Mouse (Mus musculus) E14TG2a.4 (cell line): ENCODE measurements around the gene Ube2f.

ENCODE experiments used
- H3K27me3 ChIP-seq: 2 replicates; pipeline ENCODE4 v1.6.1; 2014; ENCODE audit warnings: low read length, control low read depth; ENCODE audit not compliant: insufficient read depth
- H3K36me3 ChIP-seq: 2 replicates; pipeline ENCODE4 v1.6.1; 2014; ENCODE audit warnings: low read length, control low read depth; ENCODE audit not compliant: insufficient read depth
- H3K4me1 ChIP-seq: replicated peaks from 2 replicates; pipeline ENCODE4 v1.6.1; 2014; ENCODE audit warnings: low read depth, low read length, control low read depth
- H3K4me3 ChIP-seq: replicated peaks from 2 replicates; pipeline ENCODE4 v1.5.1; 2014; ENCODE audit warnings: mild to moderate bottlenecking, low read length
- H3K9me3 ChIP-seq: 2 replicates; pipeline ENCODE4 v1.6.1; 2014; ENCODE audit warnings: low read length, control low read depth
- CTCF ChIP-seq: conservative IDR thresholded peaks from 2 replicates; pipeline ENCODE4 v1.5.1; 2014; ENCODE audit warnings: low read length
- NANOG ChIP-seq: IDR thresholded peaks from 2 replicates; pipeline ENCODE4 v1.6.1; 2014; ENCODE audit warnings: borderline replicate concordance, low read length, mixed read lengths
- POU5F1 ChIP-seq: IDR thresholded peaks from 2 replicates; pipeline ENCODE4 v1.6.1; 2014; ENCODE audit warnings: low read length, borderline replicate concordance

Ube2f gene

DNA sequence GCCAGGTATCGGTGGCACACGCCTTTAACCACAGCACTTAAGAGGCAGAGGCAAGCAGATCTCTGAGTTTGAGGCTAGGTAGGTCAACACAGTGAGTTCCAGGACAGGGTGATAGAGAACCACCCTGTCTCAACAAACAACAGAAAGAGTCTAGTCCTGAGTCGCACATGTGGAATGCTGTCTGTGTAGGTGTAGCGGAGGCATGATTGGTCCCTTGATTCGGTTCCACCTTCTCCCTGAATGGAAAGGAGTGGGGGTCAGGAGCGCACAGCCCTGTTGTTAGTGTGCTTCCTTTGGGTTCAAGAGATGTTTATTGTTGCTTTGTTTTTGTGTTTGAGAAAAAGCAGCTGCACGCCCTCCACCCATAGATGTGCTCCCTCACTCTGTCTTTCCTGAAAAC lies 12.4 kb downstream of the Ube2f start:
- H3K36me3 ChIP-seq, result peaks cover 41% of the 10 kb centered on the region
- H3K9me3 ChIP-seq, result no peaks in the 10 kb centered on the region
- H3K4me1 ChIP-seq, result 0 out of 2 replicates have a peak, but pooled peaks cover 3% of the 10 kb centered on the region
- H3K27me3 ChIP-seq, result no peaks in the 10 kb centered on the region
- no peak overlapping the region for H3K4me3 ChIP-seq
- TF ChIP-seq NANOG, result no peak
- TF ChIP-seq CTCF, result no peak
- TF ChIP-seq POU5F1, result no peak

DNA sequence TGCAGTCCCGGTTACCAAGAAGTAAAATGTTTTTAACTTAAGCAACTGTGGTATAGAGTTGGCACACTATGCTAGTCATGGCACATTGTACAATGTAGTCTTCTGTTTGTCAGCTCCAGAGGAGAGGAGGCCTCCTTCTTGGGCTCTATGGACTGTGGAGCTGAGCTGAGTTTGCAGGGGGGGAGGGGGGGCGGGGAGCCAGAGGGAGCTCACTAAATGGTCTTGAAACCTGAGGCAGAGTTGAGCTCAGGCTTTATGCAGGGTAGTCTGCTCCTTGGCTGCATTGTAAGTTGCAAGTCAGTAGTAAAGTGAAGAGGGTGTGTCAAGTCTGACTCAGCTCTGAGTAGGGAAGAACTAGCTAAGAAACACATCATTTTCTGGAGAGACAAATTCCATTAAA lies 22.2 kb downstream of the Ube2f start:
- Histone ChIP-seq H3K4me1 (no peaks in the 10 kb centered on the region; the same call in 1 of the 2 replicates), H3K4me3 (no peak overlapping the region), H3K36me3 (peaks cover 39% of the 10 kb centered on the region), H3K9me3 (no peaks in the 10 kb centered on the region), H3K27me3 (no peaks in the 10 kb centered on the region)
- TF ChIP-seq NANOG, result no peak
- no peak for TF ChIP-seq CTCF
- TF ChIP-seq POU5F1, result no peak

DNA sequence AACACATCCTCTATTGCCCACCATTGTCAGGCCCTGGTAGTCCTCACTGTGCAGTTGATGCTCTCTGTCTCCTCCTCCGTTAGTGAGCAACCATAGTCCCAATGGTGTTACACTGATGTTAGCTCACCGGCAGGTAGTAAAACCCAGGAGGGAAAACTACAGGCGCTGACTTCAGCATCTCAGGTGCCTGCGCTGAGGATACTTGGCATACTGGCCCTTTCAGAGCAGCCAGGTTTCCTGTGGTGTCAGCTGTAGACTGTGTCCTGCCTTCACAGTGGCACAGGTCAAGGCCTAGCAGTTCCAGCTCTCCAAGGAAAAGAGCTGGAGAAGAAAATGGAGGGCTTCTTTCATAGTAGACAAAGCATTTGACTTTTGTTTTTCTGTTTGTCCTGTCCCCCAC lies 26.5 kb downstream of the Ube2f start:
- Histone ChIP-seq H3K4me3 (no peak overlapping the region), H3K36me3 (peaks cover 79% of the 10 kb centered on the region), H3K9me3 (no peaks in the 10 kb centered on the region), H3K27me3 (no peaks in the 10 kb centered on the region), H3K4me1 (no peaks in the 10 kb centered on the region; the same call in 1 of the 2 replicates)
- TF ChIP-seq POU5F1 (no peak), NANOG (no peak), CTCF (no peak)

DNA sequence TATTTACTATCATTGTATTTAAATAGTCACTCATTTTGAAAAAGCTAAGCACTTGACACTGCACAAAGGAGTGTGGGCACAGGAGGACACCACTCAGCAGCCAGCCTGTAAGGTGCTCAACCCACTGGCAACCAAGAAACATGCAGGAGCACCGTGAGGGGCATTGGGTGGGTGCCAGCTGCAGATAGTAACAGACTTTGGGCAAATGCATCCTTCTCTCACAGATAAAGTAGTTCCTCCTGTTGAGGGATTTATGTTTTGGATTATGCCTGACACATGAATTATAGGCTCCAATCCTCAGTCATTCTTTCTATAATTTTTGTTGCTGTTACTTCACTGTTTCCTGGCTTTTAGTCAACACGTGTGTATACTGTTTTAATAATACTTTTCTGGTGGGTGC lies 27.4 kb downstream of the Ube2f start:
- no peaks in the 10 kb centered on the region for H3K27me3 ChIP-seq
- no peaks in the 10 kb centered on the region for H3K9me3 ChIP-seq
- no peak overlapping the region for H3K4me3 ChIP-seq
- peaks cover 83% of the 10 kb centered on the region for H3K36me3 ChIP-seq
- H3K4me1 ChIP-seq, result peaks cover 2% of the 10 kb centered on the region; the same call in 1 of the 2 replicates
- no peak for TF ChIP-seq NANOG
- no peak for TF ChIP-seq CTCF
- no peak for TF ChIP-seq POU5F1

DNA sequence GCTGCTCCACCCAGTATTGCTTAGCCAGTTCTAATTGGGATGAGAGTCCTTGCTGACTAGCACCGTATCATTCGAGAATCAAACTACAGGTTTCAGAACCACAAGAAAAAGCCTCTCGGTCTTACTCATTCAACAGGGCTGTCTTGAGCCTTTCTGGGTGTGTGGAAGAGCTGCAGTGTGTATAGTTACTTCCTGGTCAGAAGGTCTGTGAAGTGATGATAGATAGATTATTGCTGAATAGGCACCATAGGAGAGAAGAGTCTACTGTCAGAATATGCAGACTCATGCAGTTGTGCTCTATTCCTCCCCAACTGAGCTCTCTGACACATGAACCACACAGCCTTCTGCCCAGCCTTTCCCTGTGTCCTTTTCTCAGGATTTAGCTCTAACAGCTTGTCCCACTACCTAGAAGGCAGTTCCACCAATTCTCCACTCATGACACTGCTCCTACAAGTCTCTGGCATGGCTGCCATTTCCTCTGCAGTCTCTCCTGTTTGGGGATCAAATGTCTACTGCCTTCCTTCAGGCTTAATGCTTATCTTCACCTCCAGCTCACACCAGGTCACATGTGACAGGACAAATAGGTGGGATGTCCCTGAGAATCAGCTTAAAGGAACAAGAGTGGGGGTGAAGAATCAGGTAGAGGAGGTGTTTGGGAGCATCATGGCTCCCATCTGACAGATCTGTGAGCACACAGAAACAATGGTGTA lies 28.5 kb downstream of the Ube2f start:
- H3K4me1 ChIP-seq, result peaks cover 6% of the 10 kb centered on the region; the same call in 1 of the 2 replicates
- H3K27me3 ChIP-seq, result no peaks in the 10 kb centered on the region
- no peak for TF ChIP-seq CTCF
- TF ChIP-seq NANOG, result no peak
- TF ChIP-seq POU5F1, result no peak
- H3K36me3 ChIP-seq, result peaks cover 84% of the 10 kb centered on the region
- no peaks in the 10 kb centered on the region for H3K9me3 ChIP-seq
- no peak overlapping the region for H3K4me3 ChIP-seq

DNA sequence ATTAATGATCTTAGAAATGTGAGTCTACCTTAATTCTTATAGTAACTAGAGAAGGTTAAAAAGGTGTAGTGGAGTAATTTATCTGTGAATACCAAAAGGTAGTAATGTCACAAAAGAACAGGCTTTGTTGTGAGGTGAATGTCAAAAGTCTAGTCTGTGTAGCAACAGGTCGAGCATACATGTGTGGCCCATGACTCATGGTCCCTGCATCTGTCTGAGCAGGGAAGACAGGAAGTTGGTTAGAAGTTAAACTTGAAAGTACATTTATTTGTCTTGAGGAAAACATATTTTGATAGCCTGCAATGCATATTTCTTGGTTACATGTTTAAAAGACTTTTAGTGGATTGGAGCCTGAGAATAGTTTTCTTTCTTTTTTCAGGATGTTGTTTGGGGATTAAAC lies 29.0 kb downstream of the Ube2f start:
- peaks cover 6% of the 10 kb centered on the region; the same call in 1 of the 2 replicates for H3K4me1 ChIP-seq
- TF ChIP-seq POU5F1, result no peak
- TF ChIP-seq NANOG, result no peak
- no peak for TF ChIP-seq CTCF
- no peaks in the 10 kb centered on the region for H3K27me3 ChIP-seq
- H3K36me3 ChIP-seq, result peaks cover 88% of the 10 kb centered on the region
- H3K9me3 ChIP-seq, result no peaks in the 10 kb centered on the region
- H3K4me3 ChIP-seq, result no peak overlapping the region

DNA sequence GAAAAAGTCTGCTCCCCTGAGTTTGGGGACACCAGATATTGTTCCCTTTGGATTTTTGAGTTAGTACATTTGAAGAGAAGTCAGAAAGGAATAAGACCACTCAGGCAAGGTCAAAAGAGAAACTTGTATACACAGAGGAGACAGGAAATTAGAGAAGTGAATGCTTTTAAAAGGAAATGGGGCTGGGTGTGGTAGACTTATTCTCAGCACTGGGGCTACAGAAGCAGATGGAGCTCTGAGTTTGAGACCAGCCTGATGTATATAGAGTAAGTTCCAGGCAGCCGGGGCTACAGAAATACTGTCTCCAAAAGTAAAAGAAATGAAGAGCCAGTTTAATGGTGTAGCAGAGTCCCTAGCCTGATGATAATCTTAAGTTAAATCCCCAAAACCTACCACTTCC lies 32.5 kb downstream of the Ube2f start:
- no peaks in the 10 kb centered on the region for H3K9me3 ChIP-seq
- H3K4me1 ChIP-seq, result peaks cover 6% of the 10 kb centered on the region; the same call in 1 of the 2 replicates
- peaks cover 90% of the 10 kb centered on the region for H3K36me3 ChIP-seq
- TF ChIP-seq NANOG (no peak), POU5F1 (no peak), CTCF (no peak)
- no peak overlapping the region for H3K4me3 ChIP-seq
- no peaks in the 10 kb centered on the region for H3K27me3 ChIP-seq

DNA sequence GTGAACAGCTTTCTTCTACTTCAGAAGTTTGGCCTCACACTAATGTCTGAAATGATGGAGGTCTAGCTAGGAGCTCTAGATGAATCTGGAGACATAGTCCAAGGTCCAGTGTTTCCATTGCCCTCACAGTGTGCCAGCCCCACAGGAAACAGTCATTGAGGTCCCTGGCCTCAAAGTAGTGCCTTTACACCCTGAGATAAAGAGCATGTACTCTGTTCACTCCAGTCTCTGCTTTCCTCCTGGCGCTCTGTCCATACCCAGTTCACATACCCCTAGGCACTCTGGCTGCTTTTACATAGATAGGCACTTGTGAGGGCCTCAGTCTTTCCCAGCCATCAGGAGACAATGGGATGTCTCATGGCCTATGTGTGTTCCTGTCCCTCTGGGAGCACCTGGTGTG lies 39.3 kb downstream of the Ube2f start:
- H3K27me3 ChIP-seq, result no peaks in the 10 kb centered on the region
- no peak for TF ChIP-seq POU5F1
- TF ChIP-seq NANOG, result no peak
- TF ChIP-seq CTCF, result no peak
- no peaks in the 10 kb centered on the region for H3K9me3 ChIP-seq
- H3K36me3 ChIP-seq, result peaks cover 70% of the 10 kb centered on the region
- no peak overlapping the region for H3K4me3 ChIP-seq
- no peaks in the 10 kb centered on the region for H3K4me1 ChIP-seq

DNA sequence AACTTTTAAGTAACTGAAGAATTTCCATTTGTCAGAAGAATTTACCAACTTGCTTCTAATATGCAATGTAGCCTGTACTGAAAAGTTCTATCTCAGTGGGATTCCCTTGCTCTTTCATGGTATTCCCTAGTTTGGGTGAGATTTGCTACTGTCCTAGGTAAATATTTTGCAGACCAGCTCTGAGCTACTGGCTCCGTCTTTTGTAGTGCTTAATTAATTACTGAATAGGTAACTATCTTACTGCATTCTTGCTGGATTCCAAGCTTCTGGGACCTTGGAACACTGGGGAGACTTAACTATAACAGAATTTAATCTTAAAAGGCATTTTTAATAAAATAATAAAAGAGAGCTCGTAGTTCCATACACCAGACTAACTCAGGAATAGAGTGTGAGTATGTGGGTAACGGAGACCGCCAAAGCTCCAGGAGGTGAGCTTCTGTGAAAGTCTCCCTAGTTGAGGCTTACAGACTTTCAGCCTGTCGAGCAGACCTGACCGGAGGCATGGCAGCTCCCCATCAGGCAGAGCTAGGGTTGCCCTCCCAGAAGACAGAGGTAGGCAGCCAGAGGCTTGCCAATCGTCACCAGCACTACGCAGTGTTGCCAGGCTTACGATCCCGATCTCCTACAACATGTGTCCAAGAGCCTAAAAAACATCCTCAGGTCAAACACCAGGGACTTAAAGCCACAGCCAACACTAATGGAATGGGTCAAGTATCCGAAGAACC lies 42.2 kb downstream of the Ube2f start:
- Histone ChIP-seq H3K4me1 (no peaks in the 10 kb centered on the region), H3K27me3 (no peaks in the 10 kb centered on the region), H3K9me3 (no peaks in the 10 kb centered on the region), H3K36me3 (peaks cover 42% of the 10 kb centered on the region), H3K4me3 (no peak overlapping the region)
- TF ChIP-seq NANOG (no peak), POU5F1 (no peak), CTCF (no peak)
